Mouse (Mus musculus) ES-Bruce4 (cell line): ENCODE results near the gene Cpsf7.

ENCODE experiments used
- CTCF ChIP-seq: IDR thresholded peaks from one replicate; pipeline ENCODE4 v1.8.1; 2011; ENCODE audit warnings: low read depth, low read length
- EP300 ChIP-seq: IDR thresholded peaks from 2 replicates; pipeline ENCODE4 v1.6.1; 2011; ENCODE audit warnings: low read depth, low read length; ENCODE audit not compliant: insufficient read depth

- no peak for TF ChIP-seq CTCF
- TF ChIP-seq EP300, result no peak
Observed at GRCm38 (mm10) chr19:10583550-10584146, 58.6 kb downstream of the Cpsf7 start.
